Mouse (Mus musculus) brain, adult 2 months (tissue): ENCODE data around the gene Mrps35.

Source experiments
- DNase-seq: peaks from one replicate; pipeline ENCODE4 v3.0.0; 2011; ENCODE audit warnings: low read depth, low spot score

Gene Mrps35

DNA sequence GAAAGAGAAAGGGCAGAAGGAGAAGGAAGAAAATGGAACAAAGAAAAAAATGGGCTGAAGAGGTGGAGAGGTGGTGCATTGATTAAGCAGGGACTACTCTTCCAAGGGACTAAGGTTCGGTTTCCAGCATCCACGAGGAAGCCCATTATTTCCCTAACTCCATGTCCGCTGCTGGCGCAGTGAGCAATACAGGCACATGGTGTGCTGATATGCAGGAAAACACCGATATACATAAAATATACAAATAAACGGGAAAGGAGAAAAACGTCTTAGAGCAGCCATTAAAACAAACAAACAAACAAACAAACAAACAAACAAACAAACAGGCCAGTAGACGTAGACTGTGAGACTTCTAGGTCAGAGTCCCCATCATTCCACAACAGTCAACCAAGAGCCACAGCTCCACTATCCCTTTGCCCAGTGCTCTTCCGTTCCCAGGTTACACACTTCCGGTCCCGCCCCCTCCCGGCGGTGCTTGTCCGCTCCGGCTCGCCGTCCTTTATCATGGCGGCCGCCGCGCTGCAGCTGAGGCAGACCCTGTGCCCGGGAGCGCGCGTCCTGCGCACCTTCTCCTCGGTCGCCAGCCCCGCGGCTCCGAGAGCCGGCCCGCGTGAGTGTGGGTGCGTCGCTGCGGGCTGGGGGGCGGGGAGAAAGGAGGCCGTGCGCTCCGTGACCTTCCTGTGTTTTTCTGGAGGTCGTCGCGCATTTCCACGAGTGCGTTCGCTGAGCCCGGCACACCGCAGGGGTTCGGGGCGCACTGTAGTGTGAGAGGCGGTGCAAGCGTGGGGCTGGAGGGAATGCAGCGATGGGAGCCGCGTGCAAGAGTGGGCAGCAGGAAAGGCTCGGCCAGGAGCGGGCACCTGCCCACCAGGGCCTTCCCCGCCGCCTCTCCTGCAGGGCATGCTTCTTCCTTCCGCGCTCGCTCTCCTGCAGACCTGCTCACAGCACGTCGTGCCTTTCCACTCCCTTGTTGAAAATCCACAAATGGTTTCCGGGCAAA, at the start of gene Mrps35:
TSS of gene Mrps35 (plus strand) at position 474 of the 1,000 bp plus-strand sequence.
- peak; percentile 96 for DNase-seq

DNA sequence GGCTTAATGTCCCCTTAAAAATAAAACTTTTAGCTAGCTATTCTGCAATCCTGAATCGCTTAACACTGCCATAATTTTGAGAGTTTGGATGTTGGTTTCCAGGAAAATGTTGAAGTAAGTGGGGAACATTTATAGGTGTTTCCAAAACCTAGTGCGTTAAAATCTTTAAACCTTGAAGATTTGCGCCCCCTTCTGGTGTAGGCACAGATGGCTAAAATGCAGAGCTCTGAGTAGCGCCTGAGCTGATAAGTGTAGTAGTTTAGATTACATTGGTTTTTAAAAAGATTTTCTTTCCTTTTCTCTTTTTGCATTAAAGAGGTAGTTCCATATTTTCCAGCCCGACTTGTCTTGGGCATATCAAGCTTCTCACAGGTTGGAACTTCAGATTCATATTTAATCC, 48.3 kb upstream of the Mrps35 start:
- DNase-seq = peak; percentile 71

DNA sequence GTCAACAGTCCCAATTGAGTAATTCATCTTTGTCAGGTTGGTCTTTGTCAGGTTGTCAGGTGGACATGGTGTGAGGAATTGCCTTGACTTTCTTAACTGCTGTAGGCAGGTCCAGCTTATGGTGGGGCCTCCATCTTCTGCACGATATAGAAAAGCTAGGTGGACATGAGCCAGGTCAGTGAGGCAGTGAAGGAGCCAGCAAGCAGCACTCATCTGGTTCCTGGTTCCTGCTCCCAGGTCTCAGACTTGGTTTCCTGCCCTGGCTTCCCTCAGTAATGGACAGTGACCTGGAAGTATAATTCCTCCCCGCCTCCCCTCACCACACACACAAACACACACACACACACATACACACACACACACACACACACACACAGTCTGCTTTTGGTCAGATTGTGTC, 47.2 kb upstream of the Mrps35 start:
- no peak for DNase-seq

DNA sequence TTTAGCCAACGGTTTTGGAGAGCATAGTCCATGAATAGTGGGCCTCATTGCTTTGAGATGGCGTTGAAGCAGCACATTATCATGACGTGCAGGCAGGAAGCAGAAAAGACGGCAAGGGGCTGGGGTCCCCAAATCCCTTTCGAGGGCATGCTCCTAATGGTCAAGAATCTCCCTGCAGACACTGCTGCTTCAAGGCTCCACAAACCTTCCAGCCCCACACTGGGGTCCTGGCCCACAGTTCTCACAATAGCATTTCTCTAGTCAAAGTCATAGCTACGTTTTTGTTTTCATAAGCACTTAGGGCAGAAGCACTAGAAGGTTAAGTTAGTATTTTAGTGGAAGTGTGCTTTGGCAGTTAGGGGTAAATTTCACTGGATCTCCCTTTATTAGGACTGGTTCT, 46.7 kb upstream of the Mrps35 start:
- no peak for DNase-seq

DNA sequence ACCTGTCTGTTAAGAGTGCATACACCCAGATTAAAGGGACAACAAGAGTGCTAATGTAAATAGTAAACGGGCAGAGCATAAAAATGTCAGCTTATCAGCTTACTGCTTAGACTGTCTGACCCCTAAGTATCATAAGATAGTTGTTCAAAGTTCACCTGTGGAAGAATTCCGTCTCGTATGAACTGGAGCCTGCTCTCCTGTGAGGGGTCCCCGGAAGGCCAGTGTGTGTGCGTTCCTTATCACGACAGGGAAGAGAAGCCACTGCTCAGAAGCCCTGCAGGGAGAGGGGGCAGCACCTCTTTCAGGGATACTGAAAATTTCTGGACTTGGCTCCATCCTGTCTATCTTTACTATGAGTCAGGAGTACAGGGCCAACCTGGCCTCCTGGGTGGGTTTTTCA, 45.6 kb upstream of the Mrps35 start:
- no peak for DNase-seq

DNA sequence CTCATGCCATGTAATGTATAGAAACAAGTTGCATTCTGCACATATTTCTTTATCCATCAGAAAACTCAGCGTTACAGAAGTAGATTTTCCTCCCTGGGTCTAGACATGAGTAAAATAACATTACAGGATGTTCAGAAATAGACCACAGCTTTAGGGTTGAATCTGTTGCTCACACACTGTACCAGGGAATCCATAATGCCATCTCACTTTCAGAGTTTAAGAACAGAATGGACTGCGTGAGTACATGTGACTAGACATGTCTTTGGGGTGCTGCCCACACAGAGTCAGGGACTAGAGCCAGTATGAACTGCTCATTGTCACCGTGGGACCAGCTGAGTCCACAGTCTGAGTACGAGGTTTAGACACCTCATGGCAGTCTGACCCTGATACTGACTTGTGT, 43.9 kb upstream of the Mrps35 start:
- DNase-seq = peak; percentile 34

DNA sequence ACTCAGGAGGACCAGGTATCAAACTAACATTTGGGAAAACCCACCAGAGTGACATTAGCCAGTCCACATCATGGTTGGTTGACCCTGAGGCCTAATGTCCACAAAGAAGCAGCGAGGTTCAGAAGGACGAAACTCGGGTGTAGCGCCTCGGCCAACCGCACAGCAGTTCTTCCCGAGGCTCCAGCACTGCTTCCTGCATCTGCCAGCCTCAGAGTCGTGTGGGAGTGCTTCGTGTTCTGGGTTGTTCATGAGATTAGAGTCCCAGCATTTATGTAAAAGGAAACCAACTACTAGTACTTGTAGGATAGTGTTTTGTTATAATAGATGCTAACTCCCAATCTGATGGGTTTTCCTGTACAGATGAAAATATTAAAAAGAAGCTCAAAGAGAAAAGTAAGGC, 43.3 kb upstream of the Mrps35 start:
- DNase-seq = peak; percentile 78

DNA sequence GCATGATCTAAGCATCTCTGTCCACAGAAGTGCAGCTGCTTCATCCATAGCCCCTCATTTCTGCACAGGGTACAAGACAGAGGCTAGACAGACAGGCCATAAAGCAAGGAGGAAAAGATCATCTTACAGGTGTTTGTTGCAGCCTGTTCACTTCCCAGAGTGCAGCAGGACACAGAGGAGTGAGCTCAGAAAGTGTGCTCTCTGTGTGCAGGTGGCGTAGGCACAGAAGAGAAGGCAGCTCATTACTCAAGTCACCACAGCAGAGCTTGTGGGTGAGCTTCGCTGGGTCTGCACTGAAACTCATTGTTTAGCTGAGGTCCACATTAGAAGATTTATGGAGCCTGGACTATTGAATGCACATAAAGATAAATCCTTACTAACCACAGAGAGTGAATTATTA, 42.8 kb upstream of the Mrps35 start:
- peak; percentile 58 for DNase-seq

DNA sequence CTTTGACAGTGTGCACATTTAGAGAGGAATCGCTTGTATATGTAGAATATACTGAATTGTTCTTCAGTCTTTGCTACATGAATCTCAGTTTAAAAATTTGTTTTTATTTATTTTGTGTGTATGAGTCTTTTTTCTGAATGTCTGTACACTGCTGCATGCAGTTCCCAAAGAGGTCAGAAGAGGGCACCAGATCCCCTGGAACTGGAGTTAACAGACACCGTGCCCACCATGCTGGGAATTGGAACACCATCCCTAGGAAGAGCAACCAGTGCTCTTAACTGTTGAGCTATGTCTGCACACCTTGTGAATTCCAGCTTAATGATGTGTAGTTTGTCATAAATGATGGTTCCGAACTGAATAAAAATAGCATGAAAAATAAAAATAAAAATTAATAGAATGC, 34.4 kb upstream of the Mrps35 start:
- DNase-seq = peak; percentile 59

DNA sequence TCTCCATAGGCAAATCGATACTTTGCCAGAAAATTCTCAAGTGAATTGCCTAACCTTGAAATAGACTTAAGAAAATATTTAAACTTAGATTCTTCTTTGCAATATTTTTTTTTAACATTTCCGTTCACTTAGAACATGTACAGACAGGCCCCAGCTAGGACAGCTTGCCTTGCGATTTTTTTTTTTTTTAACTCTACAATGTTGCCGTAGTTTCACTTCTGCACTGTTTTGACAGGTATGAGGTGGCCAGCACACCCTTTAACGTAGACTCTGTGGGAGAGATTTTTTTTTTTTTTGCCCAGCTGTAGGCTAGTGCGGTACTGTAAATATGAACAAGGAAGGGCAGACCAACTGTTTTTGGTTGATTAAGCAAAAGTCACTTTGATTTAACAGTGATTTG, 32.2 kb upstream of the Mrps35 start:
- no peak for DNase-seq

DNA sequence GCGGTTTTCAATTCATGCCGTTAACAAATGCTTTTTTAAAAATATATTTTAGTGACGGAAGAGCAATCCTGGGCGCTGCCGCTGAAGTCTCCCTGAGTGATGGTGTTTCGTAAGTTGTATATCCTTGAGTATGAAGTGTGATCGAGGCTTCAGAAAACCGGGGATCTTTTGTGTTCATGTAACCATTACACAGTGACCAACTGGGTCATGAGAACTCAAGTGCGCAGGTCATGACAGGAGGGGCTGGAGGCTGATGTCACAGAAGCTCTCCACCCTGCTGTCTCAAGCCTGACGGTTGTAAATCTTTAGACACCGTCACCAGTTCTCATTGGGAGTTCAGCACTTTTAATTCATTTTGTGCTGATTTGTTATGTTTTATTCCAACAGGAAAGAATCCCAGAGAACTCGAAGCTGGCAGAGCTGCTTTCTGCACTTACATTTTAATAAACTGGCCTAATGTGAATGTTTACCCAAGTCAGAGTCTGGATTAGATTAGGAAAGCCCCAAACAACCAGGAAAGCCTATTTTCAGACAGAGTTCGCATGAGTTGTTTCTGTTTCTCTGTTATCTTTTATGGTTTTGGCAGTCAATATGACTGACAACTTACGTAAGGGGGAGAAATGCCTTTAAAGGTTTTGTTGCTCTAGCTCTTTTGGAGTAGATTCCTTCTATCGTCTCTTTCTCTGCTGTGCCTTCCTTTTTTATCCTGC, 31.6 kb upstream of the Mrps35 start:
- no peak for DNase-seq

DNA sequence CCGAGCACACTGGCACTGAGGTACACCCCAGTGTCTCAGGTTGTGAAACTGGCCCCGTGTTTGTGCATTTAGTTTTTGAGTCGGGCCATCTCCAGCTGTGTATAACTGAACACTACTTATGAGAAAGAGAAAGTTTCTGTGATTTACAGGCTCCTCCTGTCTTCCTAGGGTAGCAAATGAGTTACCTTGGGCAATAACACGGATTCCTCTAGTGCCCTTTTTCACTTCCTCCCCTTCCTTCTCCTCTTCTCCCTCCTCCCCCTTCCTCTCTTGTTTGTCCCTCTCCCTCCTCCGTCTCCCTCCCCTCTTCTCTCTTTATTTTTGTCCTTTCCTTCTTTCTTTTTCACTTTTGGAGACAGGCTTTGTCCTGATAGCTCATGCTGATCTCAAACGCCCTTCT, 31.0 kb upstream of the Mrps35 start:
- no peak for DNase-seq

DNA sequence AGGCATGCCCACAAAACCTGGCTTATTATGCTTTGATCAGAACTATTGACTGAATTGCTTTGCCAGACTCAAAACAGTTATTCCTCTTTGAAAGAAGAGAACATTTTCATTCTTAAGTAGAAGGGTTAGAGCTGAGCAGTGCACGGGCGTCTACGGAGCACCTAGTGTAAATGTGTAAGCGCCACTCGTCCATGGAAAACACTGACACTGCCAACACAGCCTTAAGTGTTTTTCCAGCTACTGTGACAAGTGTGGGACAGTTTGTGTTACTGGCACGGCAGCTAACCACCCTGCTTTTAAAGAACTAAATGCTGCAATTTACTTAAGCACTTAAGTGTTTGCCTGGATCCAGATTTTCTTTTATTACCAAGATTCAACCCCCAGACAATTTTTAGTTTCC, 30.6 kb upstream of the Mrps35 start:
- DNase-seq = peak; percentile 37

DNA sequence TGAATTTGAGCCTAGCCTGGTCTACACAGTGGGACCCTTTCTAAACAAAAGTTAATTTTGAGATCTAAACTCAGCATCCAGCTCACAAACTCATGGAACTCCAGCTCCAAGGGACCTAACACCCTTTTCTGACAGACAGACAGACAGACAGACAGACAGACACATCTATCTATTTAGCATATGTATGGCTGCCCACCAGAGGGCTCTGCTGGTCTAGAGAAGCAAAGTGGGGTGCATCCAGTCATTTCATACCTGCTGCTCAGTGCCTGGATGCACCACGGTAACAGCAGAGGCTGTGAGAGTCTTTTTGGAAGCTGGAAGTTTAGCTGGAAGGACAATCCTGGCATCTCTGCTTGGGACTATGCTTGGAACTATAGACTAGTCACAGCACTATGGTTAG, 29.0 kb upstream of the Mrps35 start:
- peak; percentile 22 for DNase-seq

DNA sequence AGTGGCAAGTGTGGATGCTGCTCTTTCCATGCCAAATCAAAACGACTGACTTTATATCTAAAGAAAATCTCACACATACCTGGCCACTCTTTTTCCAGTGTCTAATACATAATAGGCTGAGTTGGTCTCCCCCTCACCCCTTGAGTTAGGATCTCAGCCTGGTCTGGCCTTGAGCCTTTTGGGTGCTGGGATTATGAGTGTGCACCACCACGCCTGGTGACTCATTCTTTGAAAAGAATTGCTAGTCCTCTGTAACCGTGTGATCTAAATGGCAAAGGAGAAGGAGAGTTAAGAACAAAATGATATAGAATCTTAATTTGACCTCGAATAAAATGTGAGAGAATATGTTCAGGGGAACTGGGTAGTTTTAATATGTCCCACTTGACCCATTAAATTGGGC, 24.7 kb upstream of the Mrps35 start:
- DNase-seq = no peak

DNA sequence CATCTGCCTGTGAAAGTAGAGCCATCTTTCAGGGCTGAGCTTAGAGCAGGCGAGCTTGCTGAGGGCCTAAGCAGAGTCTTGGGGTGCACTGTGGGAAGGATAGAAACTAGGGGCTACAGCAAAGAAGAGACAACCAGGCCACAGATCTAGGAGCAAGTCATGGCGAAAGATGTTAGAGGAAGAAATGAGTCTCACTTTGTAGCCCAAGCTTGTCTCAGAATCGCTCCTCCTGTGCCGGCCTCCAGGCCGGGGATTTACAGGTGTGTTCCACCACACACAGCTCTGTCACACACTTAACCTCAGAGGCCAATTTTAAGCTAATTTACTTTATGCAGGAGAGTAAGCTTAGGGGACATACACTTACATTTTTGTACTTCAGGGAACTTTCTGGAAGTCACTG, 24.2 kb upstream of the Mrps35 start:
- DNase-seq = no peak

DNA sequence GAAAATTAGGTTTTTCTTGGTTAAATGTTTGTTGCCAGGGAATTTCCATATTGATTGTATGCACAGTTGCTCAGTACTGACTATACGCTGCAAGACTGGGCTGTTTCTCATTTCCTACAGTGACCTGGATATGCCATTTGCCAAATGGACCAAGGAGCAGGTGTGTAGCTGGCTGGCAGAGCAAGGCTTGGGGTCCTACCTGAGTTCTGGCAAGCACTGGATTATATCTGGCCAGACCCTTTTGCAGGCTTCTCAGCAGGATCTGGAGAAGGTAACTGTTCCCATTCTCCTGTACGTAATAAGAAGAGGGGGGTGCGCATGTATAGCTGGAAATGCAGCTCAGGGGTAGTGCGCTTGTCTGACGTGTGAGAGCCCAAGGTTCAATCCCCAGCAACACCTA, 21.4 kb upstream of the Mrps35 start:
- DNase-seq = no peak

DNA sequence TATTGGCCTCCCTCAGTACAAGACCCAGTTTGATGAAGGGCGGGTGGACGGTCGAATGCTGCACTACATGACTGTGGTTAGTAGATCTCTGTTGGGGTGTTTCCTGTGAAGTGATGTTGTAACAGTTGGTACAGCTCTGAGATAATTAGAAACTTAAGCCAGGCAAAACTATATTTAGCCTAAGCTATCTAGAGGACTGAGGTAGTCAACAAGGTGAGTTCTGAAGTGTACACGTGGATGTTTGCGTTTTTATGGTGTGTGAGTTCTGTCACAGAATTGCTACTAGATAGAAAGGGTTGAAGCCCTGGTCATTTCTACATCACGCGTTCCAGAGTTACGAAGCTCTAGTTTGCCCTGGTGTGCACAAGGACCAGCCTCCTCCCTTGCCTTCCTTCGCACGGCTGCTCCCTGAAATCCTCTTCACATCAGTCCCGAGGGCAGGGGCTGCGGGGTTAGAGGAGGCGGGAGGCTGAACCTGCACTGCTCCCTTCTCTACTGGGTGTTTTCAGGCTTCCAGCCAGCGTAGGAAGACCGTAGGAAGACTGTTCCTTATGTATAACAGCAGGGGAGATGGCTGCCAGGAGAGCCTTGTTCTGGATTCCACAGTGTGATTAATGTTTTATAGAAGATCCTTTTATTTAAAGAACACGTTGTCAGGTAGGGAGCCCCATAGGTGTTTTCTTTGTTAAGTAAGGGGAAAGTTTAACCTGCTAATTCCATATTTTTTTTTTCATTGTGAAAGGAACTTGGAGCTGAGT, 20.0 kb upstream of the Mrps35 start:
- peak; percentile 56 for DNase-seq

DNA sequence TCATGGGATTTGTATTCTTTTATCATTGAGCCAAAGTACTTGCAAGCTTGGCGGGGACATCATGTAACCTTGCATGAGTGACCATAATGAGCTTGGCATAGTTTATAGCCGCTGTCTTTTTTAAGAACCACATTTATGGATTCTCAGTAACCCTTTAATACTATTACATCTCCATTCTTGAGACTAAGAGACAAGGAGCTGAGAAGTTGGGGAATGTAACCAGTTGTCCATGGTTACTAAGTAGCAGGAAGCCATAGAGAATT, 19.5 kb upstream of the Mrps35 start:
- DNase-seq = no peak

DNA sequence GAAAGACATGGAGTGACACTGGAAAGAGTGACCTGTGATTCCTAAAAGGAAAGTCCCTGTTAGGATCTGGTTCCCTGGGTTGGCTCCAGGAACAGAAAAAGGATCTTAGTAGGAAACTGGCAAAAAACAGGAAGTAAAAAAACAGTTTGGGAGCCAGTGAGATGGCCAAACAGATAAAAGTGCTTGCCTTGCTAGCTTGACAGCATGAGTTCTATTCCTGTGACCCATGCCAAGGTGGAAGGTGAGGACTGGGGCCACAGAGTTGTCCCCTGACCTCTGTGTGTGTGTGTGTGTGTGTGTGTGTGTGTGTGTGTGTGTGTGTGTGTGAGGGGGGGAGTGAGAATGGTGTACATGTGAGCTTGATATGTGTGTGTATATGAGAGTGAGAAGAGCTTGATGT, 19.0 kb upstream of the Mrps35 start:
- DNase-seq = no peak

DNA sequence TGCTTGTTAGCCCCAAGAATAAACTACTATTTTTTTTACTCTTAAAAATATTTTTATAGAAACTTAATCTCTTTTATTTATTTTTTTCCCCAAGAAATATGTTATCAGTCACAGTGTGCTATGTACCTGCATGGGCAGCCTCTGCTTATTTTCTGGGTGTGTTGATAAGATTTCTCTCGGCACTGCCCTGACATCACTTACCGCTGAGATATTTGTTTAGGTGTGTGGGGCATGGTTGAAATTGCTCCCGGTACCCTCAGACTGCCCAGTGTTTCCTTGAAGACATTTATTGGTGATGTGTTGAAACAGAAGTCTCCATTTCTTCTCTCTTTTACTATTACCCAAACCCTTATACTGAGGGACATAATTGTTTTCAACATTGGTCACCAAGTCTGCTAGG, 17.8 kb upstream of the Mrps35 start:
- DNase-seq = no peak

DNA sequence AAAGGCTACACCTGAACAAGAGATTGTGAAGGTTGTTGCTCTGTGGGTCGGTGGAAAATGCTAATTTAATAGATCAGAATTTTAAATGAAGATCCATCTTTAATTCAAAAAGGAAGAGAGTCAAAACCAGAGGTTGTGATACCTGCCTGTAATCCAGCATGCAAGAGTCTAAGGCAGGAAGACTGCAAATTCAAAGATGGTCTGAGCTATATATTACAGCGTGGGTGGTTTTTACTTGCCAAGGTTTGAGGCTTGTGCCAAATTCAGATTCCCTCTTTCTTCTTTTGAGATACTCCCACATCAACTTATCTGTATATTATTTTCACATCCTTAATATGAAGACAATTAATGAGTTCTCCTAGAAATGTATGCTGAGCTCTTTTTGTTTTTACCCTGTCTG, 14.2 kb upstream of the Mrps35 start:
- peak; percentile 31 for DNase-seq
